Mouse (Mus musculus) thymus, postnatal 10 days (tissue): ENCODE results near the gene Olfr1193.
"Not testable (repeated sequence)": the region's sequence is repeated elsewhere in the genome, so short reads cannot be mapped to it uniquely, and the experiment has no call there.

Source experiments
- DNase-seq, 2 experiments: peaks; one replicate each; pipeline ENCODE4 v3.0.0; 2021; ENCODE audit warnings: low spot score in 2 of 2

Olfr1193 gene

DNA sequence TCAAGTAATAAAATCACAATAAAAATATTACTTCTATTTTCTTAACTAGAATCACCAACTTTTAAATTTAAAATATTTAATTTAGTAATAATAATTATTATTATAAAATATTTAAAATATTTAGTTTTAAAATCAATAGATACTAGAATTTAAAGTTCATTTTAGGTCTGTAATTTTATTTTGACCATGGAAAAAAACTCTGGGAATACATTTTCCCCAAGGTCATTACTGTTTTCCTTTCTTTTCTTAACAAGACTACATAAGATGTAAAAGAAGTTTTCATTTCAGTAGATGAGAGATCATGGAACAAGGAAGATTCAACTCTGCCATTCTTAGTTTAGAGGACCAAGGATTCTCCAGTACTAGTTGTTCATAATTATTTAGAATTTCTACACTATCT, at the start of gene Olfr1193:
TSS of gene Olfr1193 (plus strand) at position 301 of the 400 bp plus-strand sequence.
- not testable (repeated sequence) for DNase-seq

DNA sequence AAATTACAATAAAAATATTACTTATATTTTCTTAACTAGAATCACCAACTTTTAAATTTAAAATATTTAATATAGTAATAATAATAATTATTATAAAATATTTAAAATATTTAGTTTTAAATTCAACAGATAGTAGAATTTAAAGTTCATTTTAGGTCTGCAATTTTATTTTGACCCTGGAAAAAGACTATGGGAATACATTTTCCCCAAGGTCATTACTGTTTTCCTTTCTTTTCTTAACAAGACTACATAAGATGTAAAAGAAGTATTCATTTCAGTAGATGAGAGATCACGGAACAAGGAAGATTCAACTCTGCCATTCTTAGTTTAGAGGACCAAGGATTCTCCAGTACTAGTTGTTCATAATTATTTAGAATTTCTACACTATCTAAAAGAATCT, 35.2 kb upstream of the Olfr1193 start, which contains the start of gene Olfr1191-ps1:
TSS of gene Olfr1191-ps1 (plus strand) at position 301 of the 400 bp plus-strand sequence.
- DNase-seq = not testable (repeated sequence)

- no peak for DNase-seq
These were observed 27.2 kb upstream of the Olfr1193 start, which contains the start of gene Olfr1192-ps1 for GRCm38 (mm10) chr2:88648209-88648608. Gene Olfr1192-ps1, plus strand, starts transcription at chr2:88648509.

GRCm38 (mm10) chr2:88689087-88689486, 13.7 kb downstream of the Olfr1193 start, which contains the start of gene Olfr1195:
Gene Olfr1195, minus strand, starts transcription at chr2:88689187.
- DNase-seq = no peak

GRCm38 (mm10) chr2:88704497-88704896, 29.1 kb downstream of the Olfr1193 start, which contains the start of gene Olfr1196:
Gene Olfr1196, minus strand, starts transcription at chr2:88704597.
- DNase-seq = no peak
